Mouse (Mus musculus): ENCODE measurements at regions not wholly inside any gene's neighbourhood (a gene's known extent, or its start where the extent isn't known, plus 50 kb on each side); places are given as distances from the start of the nearest gene placed in this dataset.

DNA sequence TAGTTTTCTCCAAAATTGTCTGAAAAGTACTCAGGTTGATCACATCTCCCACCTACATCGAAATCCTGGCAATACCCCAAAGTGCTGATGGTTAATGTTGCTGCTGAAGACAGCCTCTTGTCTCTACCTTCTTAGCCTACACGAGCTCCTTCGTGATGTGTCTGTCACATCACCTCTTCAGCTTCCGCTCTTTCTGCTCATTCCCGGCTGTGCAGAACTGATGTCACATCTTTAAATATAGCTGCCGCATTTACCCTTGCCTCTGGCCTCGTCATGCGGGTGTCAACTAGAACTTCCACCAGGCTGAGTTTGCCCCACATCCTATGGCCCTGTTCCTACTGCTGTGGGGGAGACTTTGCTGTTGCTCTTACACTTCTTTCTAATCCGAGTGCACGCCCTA, 133.2 kb downstream of the Gm10260 start:
- TF ChIP-seq POLR2A (IDR thresholded peaks at IDR 0.05; ENCODE audit: control insufficient read depth, low read depth, low read length) (no peak), CTCF (IDR thresholded peaks at IDR 0.05; ENCODE audit: control insufficient read depth, insufficient read depth, insufficient replicate concordance, low read depth, low read length) (no peak)
